Mouse (Mus musculus) heart, adult 11 months (tissue): ENCODE measurements at regions not wholly inside any gene's neighbourhood (a gene's known extent, or its start where the extent isn't known, plus 50 kb on each side); places are given as distances from the start of the nearest gene placed in this dataset.

ENCODE experiments used
- DNase-seq: peaks from one replicate; pipeline ENCODE4 v3.0.0; 2022

DNA sequence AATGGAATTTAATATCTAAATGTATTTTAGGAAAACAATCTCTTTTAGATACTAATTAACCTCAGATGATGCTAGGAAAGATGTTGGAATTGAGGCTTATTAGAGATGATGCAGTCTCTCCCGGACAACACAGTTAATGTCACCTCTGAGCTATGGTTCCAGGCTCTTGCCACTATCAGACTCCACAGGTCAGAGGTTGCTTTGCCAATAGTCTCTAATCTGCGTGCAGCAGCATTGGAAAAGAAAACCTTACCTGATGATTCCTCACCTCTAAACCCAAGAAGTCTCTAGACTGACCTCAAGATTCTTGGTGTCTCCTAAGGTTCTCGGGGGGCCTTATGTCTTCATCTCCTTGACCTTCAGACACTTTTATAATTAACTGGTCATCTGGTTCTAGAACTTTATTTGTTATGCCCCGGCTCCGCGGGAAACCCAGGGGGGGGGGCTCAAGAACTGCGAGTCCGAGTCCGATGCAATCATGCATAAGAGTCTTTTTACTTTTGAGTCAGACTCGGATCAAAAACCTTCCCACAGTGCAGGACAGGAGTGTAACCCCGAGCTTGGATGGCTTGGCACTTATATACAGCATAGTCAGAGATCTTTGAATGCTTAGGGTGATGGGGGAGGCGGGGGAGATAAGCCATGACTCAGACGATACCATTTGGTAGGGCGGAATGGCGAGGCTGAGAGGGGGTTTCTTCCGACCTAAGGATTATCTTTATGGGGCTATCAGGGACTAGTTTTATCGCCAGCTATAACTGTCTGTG is 626.9 kb downstream of the Zfp706 start:
- DNase-seq = peak; percentile 70

DNA sequence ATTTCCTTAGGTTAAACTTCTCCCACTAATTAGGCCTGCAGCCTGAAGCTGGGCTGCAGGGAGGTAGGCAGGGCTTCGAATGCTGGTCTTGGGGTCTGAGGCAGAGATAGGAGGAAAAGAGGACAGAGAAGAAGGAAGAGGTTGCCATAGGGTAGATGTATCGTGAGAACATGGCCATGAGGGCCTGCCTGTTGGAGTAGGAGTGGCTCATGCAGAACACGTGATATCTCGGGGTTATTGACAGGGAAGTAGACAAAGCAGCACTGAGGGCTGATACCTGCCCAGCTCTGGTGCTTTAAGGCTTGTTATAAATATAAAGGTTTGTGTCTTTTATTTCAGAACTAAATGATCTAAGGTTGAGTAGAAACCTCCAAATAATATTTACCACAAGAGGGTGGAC is 628.9 kb downstream of the Zfp706 start:
- no peak for DNase-seq

DNA sequence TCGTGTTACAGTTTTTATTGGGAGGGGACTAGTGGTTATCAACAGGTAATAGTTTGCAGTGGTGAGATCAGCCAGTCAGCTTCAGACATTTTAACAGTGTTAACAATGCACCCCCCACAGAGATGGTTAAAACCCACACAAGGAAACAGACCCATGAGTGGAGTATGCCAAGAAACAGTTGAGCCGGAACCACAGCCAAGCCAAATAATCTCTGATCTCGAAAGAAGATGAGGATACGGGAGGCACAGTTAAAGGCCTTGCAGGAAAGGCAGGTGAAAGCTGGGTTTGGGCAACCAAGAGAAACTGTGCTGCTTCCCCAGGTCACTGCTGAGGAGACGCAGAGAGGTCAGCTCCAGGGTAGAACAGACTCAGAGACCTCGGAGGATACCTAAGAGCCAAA is 631.0 kb downstream of the Zfp706 start:
- peak; percentile 78 for DNase-seq

DNA sequence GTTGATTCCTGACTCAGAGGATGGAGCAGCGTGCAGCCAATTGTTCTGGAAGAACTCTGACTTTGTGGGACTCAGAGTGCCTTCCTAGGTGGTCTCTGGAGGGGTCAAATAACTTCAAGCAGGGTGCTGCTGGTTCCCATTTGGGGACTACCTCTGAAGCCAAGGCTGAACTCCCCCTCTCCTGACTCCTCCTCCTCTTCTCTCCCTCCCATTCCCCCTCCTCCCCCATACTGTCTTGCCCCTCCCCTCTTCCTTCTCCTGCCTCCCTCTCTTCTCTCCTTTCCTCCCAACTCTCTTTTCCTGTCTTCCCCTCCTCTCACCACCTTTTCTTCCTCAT is 632.1 kb downstream of the Zfp706 start:
- peak; percentile 88 for DNase-seq

DNA sequence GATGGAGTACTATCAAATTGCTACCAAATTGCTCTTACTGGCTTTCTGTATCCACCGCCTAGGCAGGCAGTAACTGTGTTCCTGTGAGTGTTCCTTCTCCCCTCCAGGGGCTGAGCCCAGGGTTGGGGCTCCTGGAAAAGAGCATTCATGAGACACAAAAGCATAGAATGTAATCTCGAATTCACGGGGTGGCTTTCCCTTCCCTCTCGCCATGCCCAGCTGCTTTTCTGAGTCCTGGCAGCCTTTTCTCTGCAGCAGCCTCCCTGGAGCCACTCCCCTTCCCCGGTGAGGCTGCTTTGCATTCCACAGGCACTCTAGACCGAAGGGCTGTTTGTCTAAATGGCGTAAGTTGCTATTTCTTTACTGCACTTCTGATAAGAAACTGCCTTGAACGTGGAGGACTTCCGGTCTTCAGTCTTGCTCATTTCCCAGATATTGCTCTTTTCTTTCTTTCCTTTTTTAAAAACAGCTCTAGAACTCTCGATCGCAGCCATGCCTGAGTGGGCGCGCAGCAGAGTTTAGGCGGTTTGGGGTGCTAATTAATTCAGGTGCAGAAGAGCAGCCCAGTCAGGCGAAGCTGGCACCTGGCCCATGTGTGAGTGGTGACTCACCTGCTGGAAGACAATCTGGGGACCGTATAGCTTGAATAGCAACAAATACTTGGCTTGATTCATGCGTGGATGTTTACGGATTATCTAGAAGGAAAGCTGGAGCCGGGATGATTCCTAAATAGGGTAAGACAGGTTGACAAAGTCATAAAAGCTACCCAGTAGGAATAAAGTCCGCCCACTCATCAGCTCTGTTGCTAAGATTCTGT is 632.6 kb downstream of the Zfp706 start:
- DNase-seq = peak; percentile 95

DNA sequence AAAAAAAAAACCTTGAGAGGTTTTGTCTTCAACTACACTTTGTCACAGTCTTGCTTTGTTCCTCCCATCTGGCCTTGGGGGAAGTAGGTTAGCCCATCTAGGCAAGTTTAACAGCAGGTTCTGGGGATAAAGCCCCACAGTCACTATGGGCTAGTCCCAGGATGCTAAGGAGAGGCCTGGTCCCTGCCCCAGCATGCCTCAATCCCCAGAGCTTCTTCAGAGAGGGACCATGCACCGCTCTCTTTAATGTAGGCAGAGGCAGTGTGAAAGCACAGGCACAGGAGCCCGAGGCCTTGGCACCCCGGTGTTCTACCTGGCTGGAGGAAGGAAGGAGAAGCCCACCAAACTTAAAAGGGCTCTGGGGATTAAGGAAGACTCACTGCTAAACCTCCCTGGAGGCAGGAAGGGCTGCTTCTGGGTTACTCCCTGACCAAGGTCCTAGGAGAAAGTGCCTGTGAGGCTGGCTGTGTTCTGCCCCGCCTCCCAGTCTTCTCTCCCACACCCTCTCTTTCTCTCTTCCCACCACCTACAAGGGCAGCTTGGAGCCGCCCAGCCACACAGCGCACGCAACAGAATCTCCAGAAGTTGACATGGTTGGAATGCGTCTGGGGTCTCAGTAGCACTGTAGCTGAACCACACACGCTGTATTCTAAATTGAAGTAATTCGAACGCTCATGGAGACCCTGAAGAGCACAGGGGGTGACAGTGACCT is 633.5 kb downstream of the Zfp706 start:
- DNase-seq = peak; percentile 90

DNA sequence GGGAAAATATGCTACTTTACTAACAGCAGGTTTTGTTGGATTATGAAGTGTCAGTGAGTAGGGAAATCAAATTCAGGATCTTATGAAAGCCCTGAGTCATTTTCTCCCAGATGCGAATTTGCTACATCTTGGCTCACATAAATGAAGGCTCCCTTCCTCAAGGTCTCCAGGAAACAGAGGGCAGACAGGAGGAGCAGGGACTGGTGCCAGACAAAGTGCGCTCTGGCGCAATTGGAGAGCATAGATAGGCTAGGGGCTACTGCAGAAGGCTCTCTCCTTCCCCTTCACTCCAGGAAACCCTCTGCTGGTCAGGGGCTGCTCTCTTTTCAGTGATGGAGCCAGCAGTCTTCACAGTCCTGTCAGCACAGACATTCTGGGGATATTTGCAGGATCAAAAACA is 634.1 kb downstream of the Zfp706 start:
- peak; percentile 91 for DNase-seq

DNA sequence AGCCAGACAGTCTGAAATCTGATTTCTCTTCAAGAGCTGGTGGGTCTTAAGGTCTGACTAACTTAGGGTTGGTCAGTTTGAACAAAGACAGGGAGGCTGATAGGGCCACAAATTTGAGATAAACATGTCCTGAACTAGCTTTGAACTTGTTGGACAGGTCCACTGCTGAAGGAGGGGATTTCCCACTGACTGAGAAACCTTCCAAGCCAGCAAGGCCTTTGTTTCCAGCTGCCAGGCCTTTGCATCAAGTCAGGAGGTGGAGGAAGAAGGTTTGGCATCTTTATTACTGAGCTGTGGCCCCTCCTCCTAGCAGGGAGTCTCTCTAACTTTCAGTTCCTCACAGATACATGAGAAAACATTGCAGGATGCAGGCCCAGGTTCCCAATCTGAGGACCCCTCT is 636.2 kb downstream of the Zfp706 start:
- peak; percentile 92 for DNase-seq

DNA sequence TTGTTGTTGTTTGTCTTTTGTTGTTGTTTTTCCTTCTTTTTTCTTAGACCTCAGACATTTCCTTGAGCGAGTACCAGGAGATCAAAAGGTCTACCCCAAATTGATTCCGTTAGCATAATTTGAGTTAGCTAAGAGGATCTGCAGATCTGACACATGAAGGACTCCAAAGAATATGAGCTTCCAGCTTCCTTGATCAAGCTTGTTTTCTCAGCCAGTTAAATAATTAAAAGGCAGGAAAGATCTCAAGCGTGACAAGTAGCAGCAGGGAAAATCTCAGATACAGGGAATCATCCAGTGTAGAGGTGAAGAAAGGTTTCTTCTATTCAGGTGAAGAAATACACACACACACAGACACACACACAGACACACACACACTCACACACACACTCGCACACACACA is 636.7 kb downstream of the Zfp706 start:
- DNase-seq = no peak

DNA sequence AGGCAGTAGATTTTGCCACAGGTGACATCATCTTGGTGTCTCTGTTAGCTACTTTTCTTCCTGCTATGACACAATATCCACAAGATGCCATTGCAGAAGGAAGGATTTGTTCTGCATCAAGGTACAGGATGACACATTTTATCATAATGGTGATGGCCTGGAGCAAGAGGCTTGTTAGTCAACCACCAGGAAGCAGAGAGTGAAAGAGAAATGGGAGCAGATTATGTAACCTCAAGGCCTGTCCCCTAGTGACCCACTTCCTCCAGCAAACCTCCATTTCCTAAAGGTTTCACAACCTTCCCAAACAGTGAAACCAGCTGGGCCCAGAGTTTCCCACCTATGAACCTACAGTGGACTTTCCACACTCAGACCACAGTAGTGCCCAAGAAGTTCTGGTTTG is 640.3 kb downstream of the Zfp706 start:
- DNase-seq = peak; percentile 63

DNA sequence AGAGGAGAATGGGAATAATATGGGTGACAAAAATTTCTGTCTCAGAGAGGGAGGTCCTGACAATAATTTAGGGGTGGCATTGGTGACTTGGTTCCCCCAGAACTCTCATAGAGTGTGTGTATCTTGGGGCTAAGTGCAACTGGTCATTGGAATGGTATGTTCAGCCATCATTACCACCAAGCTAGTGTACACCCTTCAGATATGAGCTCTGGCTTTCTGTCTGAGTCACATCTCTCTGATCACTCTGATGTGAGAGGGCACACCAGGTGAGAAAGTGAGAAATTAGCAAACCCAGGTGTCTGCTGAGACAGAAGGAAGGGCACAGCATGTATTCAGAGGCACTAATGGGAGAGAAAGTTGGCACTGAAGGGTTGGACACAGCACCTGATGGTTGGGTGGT is 642.8 kb downstream of the Zfp706 start:
- peak; percentile 62 for DNase-seq

DNA sequence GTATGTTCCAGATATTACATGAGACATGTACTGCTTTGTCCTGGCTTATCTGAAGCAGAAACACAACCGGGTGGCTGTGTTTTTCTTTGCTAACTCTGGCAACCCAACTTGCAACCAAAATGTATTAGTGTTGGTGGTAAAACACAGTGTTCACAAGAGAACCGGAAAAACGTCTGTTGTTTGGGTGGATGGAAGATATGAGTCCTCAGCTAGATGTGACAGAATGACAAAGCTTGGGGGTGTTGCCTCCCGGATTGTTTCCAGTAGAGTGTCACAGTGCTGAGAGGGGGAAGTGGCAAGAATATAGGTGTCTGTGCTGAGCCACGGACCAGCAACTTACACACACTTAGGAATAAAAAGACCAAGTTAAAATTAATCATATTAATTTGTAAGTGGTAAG is 643.5 kb downstream of the Zfp706 start:
- DNase-seq = peak; percentile 94

DNA sequence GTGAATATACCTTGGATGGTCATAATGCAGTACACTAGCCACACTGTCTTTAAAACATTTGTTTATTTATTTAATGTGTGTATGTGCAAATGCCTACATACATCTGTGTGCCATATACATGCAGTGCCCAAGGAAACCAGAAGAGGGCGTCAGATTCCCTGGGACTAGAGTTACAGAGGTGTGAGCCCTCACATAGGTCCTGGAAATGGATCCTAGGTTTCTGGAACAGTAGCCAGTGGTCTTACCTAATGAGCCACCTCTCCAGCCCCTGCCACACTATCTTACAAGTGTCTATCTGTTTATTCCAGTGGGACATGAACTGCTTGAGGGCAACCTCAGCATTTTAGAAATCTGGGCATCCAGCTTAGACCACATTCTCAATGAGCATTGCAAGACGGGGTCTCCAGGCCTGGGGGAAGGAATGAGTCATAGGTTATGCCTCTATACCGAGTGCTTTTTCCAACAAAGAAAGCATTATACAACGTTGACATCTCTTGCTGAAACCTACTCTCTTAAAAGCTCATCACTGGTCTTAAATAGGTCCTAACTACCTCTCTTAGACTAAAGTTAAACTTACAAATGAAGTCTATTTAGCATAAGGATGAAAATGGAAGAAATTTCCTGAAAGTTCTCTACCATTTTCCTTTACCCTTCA is 644.5 kb downstream of the Zfp706 start:
- peak; percentile 52 for DNase-seq

DNA sequence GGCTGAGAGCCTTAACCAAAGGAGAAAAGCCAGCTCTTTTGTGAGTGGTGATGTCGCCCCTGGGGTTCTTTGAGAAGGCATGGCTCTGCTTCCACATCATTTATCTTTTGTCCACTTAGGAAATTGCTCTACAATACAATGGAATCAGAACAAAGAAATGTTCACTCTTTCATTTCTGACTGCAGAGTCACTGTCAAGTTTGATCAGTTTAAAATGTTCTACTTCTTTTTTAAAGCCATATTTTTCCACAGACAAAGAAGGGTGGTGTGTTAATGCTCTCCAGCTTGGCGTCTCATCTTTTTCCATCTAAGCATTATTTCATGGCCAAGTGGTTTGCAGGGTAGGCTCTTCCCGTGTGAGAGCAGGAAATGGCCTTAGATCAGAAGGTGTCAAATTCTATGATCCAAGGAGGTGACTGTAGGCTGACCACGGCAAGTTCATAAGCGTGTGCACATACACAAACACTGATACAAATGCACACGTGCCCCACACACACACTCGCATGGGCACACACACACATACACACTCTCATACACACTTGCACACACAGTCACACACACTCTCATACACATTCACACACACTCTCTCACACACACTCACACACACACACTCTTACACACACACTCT is 645.9 kb downstream of the Zfp706 start:
- DNase-seq = peak; percentile 73

DNA sequence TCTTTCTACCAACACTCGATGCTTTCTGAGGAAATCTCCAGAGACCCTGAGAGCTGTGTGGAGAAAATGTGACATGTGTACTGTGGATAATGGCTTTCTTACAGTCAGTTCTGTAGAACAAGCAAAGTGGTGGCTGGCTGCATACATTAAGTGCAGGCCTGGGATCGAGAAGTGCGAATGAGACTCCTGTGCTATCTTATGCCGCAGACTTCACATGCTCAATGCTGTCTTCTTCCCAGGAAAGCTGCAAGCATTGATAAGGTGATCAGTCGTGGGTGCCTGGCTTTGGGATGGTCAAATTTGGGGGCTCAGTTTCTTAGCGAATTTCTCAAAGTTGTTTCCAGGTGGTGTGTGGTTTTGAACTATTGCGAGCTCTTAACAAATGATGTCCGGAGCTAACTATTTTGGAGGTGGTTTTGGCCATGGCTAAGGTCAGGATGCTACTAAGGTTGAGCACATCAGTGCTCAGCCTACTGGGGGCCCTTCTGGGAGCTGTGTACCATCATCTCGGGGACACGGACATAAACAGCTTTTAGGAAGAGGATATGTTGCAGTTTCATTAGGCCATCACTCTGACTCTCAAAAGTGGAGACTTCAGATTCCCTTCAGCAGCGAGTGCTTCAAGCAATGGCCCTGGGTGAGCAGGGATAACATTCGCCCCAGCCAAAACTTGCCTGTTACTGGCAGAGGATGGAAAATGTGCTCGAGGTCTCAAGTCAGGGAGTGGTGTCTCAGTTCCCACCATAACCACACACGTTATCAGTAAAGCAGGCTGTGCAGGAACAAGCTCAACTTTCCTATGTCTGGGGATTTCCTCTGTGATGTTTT is 646.7 kb downstream of the Zfp706 start:
- peak; percentile 96 for DNase-seq

DNA sequence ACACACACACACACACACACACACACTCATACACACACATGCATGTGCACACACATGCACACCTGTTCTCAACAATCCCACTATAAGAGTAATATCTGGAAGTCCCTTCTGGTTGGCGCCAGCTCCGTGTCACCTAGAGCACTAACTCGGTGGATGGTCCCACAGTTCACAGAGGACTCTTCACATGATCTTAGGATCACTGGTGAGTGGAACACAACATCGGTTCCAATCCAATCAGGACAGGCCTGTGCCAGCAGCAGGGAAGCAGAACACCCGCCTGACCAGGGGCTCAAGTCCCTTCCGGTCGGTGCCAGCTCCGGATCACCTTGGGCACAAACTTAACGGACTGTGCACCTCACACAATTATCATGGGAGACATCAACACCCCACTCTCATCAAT is 651.7 kb downstream of the Zfp706 start:
- peak; percentile 86 for DNase-seq

DNA sequence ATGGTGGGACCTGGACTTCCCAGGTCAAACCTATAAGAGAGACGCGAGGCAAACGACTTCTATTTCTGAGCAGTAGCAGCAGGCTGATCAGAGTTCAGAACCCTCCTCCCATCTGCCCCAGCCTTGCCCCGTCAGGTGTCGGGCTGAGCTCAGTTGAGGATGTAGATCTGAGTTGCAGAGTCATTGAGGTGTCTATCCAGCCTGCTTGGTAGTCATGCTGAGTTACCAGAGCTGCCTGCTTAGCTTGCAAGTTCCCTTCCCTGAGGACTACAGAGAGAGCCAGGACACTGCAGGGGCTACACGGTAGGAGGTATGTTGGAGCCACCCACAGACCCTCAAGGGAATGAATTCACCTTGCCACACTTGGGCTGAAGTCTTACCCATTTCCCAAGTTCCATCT is 653.0 kb downstream of the Zfp706 start:
- peak; percentile 77 for DNase-seq

DNA sequence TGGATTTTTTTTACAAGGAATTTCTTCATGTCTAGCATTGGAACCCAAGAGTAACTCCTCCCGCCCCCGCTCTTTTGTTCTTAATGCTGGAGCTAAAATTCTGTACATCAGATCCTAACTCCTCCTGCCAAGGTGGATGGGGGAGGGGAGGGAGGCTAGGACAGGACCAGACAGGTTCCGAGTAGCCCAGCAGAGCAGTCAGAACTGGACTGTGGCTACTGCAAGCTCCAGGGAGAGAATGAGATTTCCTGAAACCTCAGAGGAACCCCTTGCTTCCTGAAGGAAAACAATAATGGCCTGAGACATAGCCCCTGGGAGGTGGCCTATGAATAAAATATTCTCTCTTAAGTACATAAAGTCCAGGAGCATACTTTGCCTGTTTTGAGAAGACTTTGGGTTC is 653.8 kb downstream of the Zfp706 start:
- peak; percentile 89 for DNase-seq

DNA sequence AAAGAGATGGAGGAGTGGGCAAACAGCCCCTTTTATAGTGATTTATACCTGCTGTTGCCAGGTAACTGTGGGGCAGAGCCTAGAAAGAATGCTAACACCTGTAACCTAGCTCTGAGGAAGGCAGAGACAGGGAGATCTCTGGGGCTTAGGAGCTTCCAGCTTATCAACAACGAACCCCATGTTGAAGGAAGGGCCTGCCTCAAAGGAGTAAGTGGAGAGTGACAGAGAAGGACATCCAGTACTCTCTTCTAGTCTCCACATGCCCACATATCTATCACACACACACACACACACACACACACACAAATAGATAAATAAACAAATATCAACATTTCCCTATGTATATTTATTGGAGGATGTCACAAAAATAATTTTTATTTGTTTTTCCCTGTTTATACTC is 654.6 kb downstream of the Zfp706 start:
- peak; percentile 43 for DNase-seq

DNA sequence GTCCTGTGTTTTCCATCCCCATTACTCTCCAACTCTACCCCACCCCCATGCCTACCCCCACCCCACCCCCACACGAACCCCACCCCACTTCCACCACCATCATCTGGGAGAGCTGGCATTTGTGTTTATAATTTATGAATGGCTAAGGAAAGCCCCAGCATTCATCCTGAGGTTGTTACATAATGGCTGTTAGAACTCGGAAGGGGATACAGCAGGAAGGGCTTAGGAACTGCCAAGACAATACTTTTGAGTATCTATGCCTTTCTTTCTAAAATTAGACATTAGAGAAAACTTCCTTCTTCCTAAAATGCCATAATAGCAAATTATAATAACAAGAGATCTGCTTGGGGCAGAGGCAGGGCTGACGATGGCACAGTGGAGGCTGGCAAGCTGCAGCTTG is 655.9 kb downstream of the Zfp706 start:
- peak; percentile 91 for DNase-seq

DNA sequence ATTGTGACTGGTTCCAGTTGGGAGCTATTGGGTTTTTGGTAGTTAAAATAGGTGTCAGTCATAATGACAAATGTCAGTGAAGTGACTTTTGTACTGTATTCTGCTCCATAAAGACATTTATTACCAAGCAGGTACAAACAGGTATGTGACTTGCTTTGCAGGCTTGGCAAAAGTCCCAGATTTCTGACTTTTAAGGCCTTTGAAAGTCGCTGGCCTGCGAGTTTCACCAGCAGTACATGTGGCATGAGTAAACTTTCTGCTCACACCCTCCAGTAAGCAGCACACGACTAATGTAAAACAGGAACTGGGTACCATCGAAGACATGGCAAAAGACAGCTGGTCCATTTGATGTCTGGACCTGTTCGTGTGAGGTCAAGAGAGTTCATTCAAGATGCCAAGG is 659.2 kb downstream of the Zfp706 start:
- DNase-seq = peak; percentile 55

DNA sequence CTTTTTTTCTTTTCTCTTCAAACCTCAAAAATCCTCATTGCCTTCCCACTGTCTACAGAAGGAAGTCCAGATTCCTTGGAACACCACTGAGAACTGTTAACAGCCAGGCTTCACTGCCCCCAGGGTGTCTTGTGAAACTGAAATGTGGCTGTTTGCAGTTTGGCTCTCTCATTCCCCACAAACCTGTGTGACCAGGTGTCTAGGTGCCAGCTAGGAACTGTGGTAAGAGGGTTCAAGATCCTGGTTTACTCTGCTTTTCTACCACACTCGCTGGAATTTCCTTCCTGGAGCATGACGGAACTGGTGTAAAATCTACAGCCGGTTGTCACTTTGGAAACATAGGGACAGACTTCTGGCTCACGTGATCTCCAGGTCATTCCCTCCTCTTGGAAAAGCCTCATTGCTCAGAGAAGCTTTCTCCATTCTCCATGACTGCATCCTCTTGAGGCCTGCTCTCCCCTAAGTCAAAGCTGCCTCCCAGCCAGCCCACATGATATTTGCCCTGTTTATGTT is 660.2 kb downstream of the Zfp706 start:
- peak; percentile 46 for DNase-seq
